Mouse (Mus musculus): ENCODE measurements around the gene Mettl23. TPM values are rescaled to one million over a fixed set of nuclear protein-coding genes. Genes with fewer than 3 reads are reported as not detected.
A peak's percentile ranks its signal among the peaks of the same experiment; 100 is the strongest.

The Mettl23 gene
- total RNA-seq (2017) = 50.4 and 52.0 TPM in 2 replicates

GRCm38 (mm10) chr11:116843261-116844233 is at the start of gene Mettl23, which contains the start of gene Jmjd6:
Mettl23 (plus strand) TSS chr11:116843278.
Jmjd6 (minus strand) TSS chr11:116843449.
- ATAC-seq (replicated peaks; ENCODE audit: low read depth, poor library complexity, severe bottlenecking) = peak; percentile 75

DNA sequence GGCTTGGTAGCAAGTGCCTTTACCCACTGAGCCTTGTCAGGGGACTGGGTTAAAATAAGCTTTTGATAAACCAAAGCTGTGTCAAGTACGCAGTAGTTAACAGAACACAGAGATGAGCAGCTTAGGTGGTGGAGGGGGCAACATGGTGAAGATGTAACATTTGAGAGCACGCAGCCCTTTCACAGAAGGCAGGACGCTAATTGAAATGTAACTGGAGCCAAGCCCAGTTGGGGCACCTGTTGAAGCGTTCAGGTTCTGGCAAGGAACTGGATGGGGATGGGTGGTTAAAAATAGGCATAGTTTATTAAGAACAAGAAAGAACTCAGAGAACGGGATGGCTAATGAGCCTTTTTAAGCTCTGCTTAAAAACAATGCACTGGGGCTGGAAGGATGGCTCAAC is 43.7 kb upstream of the Mettl23 start:
- no peak for ATAC-seq (replicated peaks; ENCODE audit: low read depth, poor library complexity, severe bottlenecking)

GRCm38 (mm10) chr11:116801106-116801505 is 42.0 kb upstream of the Mettl23 start:
- no peak for ATAC-seq (replicated peaks; ENCODE audit: low read depth, poor library complexity, severe bottlenecking)

GRCm38 (mm10) chr11:116802709-116803108 is 40.4 kb upstream of the Mettl23 start:
- ATAC-seq (replicated peaks; ENCODE audit: low read depth, poor library complexity, severe bottlenecking) = no peak

- ATAC-seq (replicated peaks; ENCODE audit: low read depth, poor library complexity, severe bottlenecking) = no peak
Measured at GRCm38 (mm10) chr11:116806136-116807071, 36.7 kb upstream of the Mettl23 start.

- no peak for ATAC-seq (replicated peaks; ENCODE audit: low read depth, poor library complexity, severe bottlenecking)
Measured at GRCm38 (mm10) chr11:116807116-116807515, 36.0 kb upstream of the Mettl23 start.

- ATAC-seq (replicated peaks; ENCODE audit: low read depth, poor library complexity, severe bottlenecking) = no peak
Measured at GRCm38 (mm10) chr11:116807526-116807925, 35.6 kb upstream of the Mettl23 start.

GRCm38 (mm10) chr11:116807938-116808606 is 35.0 kb upstream of the Mettl23 start:
- ATAC-seq (replicated peaks; ENCODE audit: low read depth, poor library complexity, severe bottlenecking) = peak; percentile 77

DNA sequence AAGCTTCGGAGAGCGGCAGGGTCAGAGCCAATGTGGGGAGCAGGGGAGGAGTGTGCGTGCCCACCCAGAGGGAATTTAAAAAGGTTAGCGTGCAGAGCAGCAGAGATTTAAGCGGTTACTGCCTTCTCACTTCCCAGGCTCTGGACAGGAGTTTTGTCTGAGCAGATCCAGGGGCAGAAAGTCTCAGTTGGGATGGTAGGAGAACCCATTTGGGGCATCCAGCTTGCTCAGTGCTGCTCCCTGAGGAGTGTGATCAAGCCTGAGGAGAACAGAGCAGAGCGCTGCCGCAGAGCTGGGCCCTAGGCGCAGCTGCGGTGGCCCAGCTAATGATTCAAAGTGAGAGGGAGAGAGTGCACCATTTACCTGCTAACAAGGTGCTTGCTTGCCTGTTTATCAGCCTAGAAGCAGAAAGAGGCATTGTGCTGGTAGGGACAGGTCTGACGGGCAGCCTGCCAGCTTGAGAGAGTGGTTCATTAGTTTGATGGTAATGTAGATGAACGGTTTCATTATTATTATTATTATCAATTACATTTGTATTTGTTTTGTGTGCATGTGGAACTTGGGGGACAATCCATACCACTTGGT is 34.2 kb upstream of the Mettl23 start:
- ATAC-seq (replicated peaks; ENCODE audit: low read depth, poor library complexity, severe bottlenecking) = no peak

DNA sequence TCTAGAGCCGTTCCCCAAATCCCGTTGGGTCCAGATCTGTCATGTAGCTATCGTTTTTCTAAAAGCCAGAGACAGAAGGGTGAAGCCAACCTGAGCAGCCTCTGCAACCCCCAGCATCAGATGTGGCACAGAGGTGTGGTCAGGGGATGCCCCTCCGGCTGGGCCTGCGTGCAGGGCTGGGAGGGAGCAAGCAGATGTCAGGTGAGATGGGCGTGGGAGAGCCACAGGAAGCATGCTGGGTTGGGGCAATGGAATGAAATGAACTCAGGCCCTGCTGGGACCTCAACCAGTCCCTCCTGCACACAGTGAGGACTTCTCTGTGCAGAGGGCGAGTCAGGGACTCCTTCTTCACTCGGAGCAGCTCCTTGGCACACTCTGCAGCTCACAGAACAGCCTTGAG is 33.6 kb upstream of the Mettl23 start:
- ATAC-seq (replicated peaks; ENCODE audit: low read depth, poor library complexity, severe bottlenecking) = no peak

DNA sequence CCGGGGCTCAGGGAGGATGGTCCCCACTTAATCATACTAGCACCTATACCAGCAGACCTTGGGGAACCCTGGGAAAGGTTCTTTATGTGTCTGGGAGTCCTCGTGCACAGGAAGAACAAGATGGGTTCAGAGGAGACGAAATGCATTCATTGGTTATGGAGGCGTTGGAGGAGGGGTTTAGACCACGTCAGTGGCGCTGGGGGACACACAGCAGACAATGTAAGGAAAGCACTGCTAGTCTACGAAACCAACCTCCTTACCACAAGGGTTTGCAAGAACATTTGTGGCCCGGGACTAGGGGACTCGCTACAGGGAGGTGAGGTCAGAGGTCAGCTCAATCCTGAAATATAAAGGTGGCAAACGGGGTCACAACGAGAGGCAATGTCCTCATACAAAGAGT is 32.5 kb upstream of the Mettl23 start:
- ATAC-seq (replicated peaks; ENCODE audit: low read depth, poor library complexity, severe bottlenecking) = no peak

GRCm38 (mm10) chr11:116810983-116811901 is 31.8 kb upstream of the Mettl23 start:
- peak; percentile 72 for ATAC-seq (replicated peaks; ENCODE audit: low read depth, poor library complexity, severe bottlenecking)

DNA sequence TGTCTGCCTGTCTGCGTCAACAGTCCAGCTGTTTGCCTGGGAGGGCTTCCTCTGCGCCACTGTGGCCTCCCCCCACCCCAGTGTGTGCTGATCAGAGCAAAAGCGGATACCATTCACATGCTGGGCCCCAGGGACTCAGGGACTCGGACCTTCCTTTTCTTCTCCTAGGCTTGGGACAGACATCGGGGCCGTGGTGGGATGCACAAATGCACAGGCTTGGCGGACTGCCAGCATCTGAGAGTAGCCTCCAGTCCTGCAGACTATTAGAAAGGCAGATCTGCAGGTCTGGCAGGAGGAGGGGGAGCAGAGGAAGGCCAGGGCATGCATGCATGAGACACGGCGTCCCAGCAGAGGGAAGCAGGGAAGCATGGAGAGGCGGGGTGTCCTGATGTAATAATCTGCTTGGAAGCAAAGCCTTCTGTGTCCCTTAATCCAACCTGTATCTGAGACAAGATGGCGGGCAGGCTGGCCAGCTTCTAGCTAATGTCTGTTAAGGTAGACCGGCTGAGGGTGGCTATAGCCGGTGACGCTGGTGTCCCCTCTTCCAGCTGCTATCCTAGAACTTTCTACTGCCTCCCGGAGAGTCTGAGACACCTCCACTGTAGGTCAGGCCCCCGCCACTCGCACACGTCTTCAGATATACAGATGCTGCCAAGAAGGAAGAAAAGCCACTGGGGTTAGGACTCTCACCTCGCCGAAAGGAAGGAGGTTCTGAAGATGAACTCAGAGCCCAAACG is 30.1 kb upstream of the Mettl23 start:
- ATAC-seq (replicated peaks; ENCODE audit: low read depth, poor library complexity, severe bottlenecking) = no peak

DNA sequence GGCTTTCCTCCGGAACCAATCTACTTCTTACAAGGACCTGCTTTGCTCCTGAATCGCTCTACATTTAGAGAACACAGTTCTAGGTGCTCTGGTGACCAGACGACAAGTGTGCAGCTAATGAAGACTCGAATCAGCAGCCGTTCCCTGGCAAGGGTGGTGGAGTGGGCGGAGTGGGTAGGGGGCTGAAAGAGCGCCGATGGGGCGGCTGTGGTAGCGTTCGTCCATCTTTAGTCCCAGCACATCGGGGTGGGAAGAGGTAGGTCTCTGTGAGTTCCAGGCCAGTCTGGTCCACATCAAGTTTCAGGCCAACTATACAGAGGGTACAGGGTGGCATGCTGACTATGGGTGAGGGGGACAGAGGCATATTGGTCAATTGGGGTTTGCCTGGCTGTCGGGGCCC is 29.5 kb upstream of the Mettl23 start:
- ATAC-seq (replicated peaks; ENCODE audit: low read depth, poor library complexity, severe bottlenecking) = no peak

GRCm38 (mm10) chr11:116814076-116814883 is 28.8 kb upstream of the Mettl23 start:
- ATAC-seq (replicated peaks; ENCODE audit: low read depth, poor library complexity, severe bottlenecking) = peak; percentile 19; the same call in 1 of the 2 replicates

GRCm38 (mm10) chr11:116814884-116815415 is 28.1 kb upstream of the Mettl23 start:
- ATAC-seq (replicated peaks; ENCODE audit: low read depth, poor library complexity, severe bottlenecking) = no peak

GRCm38 (mm10) chr11:116816769-116817168 is 26.3 kb upstream of the Mettl23 start:
- no peak for ATAC-seq (replicated peaks; ENCODE audit: low read depth, poor library complexity, severe bottlenecking)

Data from common myeloid progenitor, adult 5-6 weeks (primary cell).